Mouse (Mus musculus): ENCODE measurements around the gene Mcur1. TPM values are rescaled to one million over a fixed set of nuclear protein-coding genes. Genes with fewer than 3 reads are reported as not detected.
A peak's percentile ranks its signal among the peaks of the same experiment; 100 is the strongest.

Gene Mcur1
- polyA plus RNA-seq, 1 experiment, result not detected

DNA sequence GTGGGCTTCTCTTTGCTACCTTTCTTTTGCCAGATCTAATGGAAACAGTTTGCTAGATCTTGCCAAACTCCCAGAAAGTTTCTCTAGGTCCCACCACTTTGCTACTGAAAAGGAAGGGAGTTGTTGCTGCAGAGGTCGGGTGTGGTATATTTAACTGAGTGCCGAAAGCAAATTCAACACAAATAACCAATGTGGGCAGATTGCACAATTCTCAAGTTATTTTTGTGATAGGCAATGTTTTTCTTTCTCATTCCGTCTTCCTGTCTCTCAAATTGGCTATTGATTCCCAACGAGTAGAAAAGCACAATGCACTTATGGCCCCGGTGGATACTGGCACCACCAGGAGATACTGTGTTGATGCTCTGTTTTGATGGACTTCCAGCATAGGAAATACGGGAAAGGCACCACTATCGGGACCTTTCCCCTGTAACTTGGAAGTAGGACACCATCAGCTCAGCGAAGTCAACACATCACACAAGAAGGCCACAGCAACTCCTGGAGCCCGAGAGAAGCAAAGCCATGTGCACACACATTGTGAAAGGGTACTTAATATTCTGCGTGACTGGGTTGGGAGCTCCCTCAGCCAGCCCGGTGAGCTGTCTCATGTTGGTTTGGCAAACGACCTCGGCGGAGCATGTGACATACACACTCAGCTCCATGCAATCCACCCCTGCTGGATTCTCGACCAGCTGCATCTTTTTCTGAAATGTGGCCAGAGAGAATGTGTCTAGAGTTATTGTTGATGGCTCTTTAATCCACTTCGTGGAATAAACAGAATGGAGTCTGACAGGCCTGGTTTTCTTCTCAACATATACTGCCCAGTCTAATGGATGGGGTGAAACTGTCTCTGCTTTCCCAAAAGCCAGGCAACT lies 35.3 kb downstream of the Mcur1 start:
- Histone ChIP-seq H3K4me1 (ENCODE audit: control insufficient read depth, insufficient read depth, low read length) (peaks cover 15% of the 10 kb centered on the region), H3K27ac (ENCODE audit: insufficient read depth, low read depth, low read length) (0 out of 2 replicates have a peak overlapping the region, but pooled peaks have one; percentile 74), H3K4me3 (ENCODE audit: insufficient read depth, low read depth, low read length) (no peak overlapping the region)
- WGBS, result 41% methylated on average over 16 of the region's 16 CpGs
- no peak for TF ChIP-seq CTCF (IDR thresholded peaks at IDR 0.05; ENCODE audit: insufficient read depth, low read depth, low read length)
- TF ChIP-seq POLR2A (IDR thresholded peaks at IDR 0.05; ENCODE audit: insufficient read depth, low read depth, low read length), result no peak

DNA sequence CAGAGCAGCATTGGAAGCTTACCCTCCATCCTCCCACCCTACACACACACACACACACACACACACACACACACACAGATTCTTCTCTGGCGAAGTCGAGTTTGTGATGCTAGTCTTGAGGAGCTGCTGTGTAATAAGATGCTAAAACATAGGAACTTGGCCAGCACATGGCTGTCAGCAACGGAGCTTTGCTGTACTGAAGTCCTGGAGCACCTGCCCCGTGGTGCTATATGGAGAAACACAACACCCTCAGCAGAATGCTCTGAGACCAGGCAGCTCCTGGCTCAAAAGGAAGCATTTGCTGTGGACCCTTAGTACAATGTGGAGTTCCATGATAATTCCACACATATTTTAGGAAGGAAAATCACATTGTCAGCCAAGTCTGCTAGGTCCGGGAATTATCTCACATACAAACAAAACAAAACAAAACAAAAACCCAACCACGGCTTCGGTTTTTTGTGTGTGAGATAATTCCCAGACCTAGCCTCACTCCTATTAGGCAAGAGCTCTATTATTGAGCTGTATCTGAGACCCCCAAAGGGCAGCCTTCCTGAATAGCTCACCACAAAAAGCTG lies 36.0 kb downstream of the Mcur1 start:
- Histone ChIP-seq H3K27ac (ENCODE audit: insufficient read depth, low read depth, low read length) (no peak overlapping the region), H3K4me3 (ENCODE audit: insufficient read depth, low read depth, low read length) (no peak overlapping the region), H3K4me1 (ENCODE audit: control insufficient read depth, insufficient read depth, low read length) (peaks cover 15% of the 10 kb centered on the region)
- 49% methylated on average over 7 of the region's 7 CpGs for WGBS
- no peak for TF ChIP-seq POLR2A (IDR thresholded peaks at IDR 0.05; ENCODE audit: insufficient read depth, low read depth, low read length)
- TF ChIP-seq CTCF (IDR thresholded peaks at IDR 0.05; ENCODE audit: insufficient read depth, low read depth, low read length), result no peak

DNA sequence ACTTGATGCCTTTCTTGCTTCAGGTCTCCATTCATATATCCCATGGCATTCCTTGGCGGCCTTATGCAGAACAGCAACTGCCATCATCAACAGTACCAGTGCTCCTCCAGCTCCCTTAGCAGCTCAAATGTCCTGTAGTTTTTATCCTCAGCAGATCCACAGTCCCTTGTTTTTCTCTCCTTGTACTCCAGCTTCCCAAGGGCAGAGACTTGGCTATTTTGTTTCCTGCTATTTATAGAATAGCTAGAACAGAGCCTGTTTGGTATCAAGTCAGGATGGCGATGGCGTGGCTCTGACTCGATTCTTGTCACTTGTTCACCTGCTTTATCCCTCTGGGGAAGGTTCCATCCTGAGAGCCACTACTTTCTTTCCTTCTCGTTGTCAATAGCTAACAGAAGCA lies 38.1 kb downstream of the Mcur1 start:
- no peak overlapping the region for H3K4me3 ChIP-seq (ENCODE audit: insufficient read depth, low read depth, low read length)
- no peak overlapping the region for H3K27ac ChIP-seq (ENCODE audit: insufficient read depth, low read depth, low read length)
- TF ChIP-seq POLR2A (IDR thresholded peaks at IDR 0.05; ENCODE audit: insufficient read depth, low read depth, low read length) (no peak), CTCF (IDR thresholded peaks at IDR 0.05; ENCODE audit: insufficient read depth, low read depth, low read length) (no peak)
- peaks cover 15% of the 10 kb centered on the region for H3K4me1 ChIP-seq (ENCODE audit: control insufficient read depth, insufficient read depth, low read length)
- 87% methylated on average over 5 of the region's 5 CpGs for WGBS

- Histone ChIP-seq H3K4me1 (ENCODE audit: control insufficient read depth, insufficient read depth, low read length) (peaks cover 8% of the 10 kb centered on the region), H3K4me3 (ENCODE audit: insufficient read depth, low read depth, low read length) (no peak overlapping the region), H3K27ac (ENCODE audit: insufficient read depth, low read depth, low read length) (no peak overlapping the region)
- TF ChIP-seq POLR2A (IDR thresholded peaks at IDR 0.05; ENCODE audit: insufficient read depth, low read depth, low read length) (no peak), CTCF (IDR thresholded peaks at IDR 0.05; ENCODE audit: insufficient read depth, low read depth, low read length) (no peak)
- 58% methylated on average over 6 of the region's 6 CpGs for WGBS
Measured at GRCm38 (mm10) chr13:43519251-43519650, 40.7 kb downstream of the Mcur1 start.

DNA sequence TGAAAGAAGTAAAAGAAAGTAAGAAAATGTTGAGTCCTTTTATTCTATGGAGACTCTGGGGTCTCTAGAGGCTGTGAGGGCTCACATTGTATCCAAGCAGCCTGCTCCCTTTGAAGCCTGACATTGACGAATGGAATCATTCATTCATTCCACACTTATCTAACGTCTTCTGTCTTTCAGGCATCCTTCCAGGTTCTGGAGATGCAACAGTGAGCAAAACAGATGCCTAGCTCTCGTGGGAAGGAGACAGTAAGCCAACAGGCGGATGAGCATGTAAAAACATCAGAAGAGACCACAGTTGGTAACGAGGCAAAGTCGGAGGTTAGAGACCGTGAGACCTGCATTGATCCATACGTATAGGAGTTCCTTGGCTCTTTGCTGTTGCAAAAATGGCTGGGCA lies 42.6 kb downstream of the Mcur1 start:
- Histone ChIP-seq H3K4me1 (ENCODE audit: control insufficient read depth, insufficient read depth, low read length) (peaks cover 4% of the 10 kb centered on the region), H3K4me3 (ENCODE audit: insufficient read depth, low read depth, low read length) (no peak overlapping the region), H3K27ac (ENCODE audit: insufficient read depth, low read depth, low read length) (no peak overlapping the region)
- no peak for TF ChIP-seq CTCF (IDR thresholded peaks at IDR 0.05; ENCODE audit: insufficient read depth, low read depth, low read length)
- no peak for TF ChIP-seq POLR2A (IDR thresholded peaks at IDR 0.05; ENCODE audit: insufficient read depth, low read depth, low read length)
- whole genome bisulfite sequencing, result 80% methylated on average over 8 of the region's 8 CpGs

GRCm38 (mm10) chr13:43516931-43517330 lies 43.1 kb downstream of the Mcur1 start:
- Histone ChIP-seq H3K4me3 (ENCODE audit: insufficient read depth, low read depth, low read length) (no peak overlapping the region), H3K4me1 (ENCODE audit: control insufficient read depth, insufficient read depth, low read length) (peaks cover 4% of the 10 kb centered on the region), H3K27ac (ENCODE audit: insufficient read depth, low read depth, low read length) (no peak overlapping the region)
- WGBS, result 46% methylated on average over 6 of the region's 6 CpGs
- TF ChIP-seq POLR2A (IDR thresholded peaks at IDR 0.05; ENCODE audit: insufficient read depth, low read depth, low read length) (no peak), CTCF (IDR thresholded peaks at IDR 0.05; ENCODE audit: insufficient read depth, low read depth, low read length) (no peak)

- TF ChIP-seq POLR2A (IDR thresholded peaks at IDR 0.05; ENCODE audit: insufficient read depth, low read depth, low read length), result no peak
- no peak for TF ChIP-seq CTCF (IDR thresholded peaks at IDR 0.05; ENCODE audit: insufficient read depth, low read depth, low read length)
- H3K4me1 ChIP-seq (ENCODE audit: control insufficient read depth, insufficient read depth, low read length), result peaks cover 4% of the 10 kb centered on the region
- no peak overlapping the region for H3K27ac ChIP-seq (ENCODE audit: insufficient read depth, low read depth, low read length)
- H3K4me3 ChIP-seq (ENCODE audit: insufficient read depth, low read depth, low read length), result no peak overlapping the region
- WGBS, result 71% methylated on average over 5 of the region's 5 CpGs
Measured at GRCm38 (mm10) chr13:43516119-43516518, 43.9 kb downstream of the Mcur1 start.

GRCm38 (mm10) chr13:43514950-43515358 lies 45.0 kb downstream of the Mcur1 start:
- H3K4me3 ChIP-seq (ENCODE audit: insufficient read depth, low read depth, low read length), result no peak overlapping the region
- TF ChIP-seq CTCF (IDR thresholded peaks at IDR 0.05; ENCODE audit: insufficient read depth, low read depth, low read length) (no peak), POLR2A (IDR thresholded peaks at IDR 0.05; ENCODE audit: insufficient read depth, low read depth, low read length) (no peak)
- WGBS, result 58% methylated on average over 8 of the region's 8 CpGs
- peaks cover 7% of the 10 kb centered on the region for H3K4me1 ChIP-seq (ENCODE audit: control insufficient read depth, insufficient read depth, low read length)
- 0 out of 2 replicates have a peak overlapping the region, but pooled peaks have one; percentile 20 for H3K27ac ChIP-seq (ENCODE audit: insufficient read depth, low read depth, low read length)

- TF ChIP-seq CTCF (IDR thresholded peaks at IDR 0.05; ENCODE audit: insufficient read depth, low read depth, low read length) (no peak), POLR2A (IDR thresholded peaks at IDR 0.05; ENCODE audit: insufficient read depth, low read depth, low read length) (no peak)
- Histone ChIP-seq H3K27ac (ENCODE audit: insufficient read depth, low read depth, low read length) (no peak overlapping the region), H3K4me3 (ENCODE audit: insufficient read depth, low read depth, low read length) (no peak overlapping the region), H3K4me1 (ENCODE audit: control insufficient read depth, insufficient read depth, low read length) (peaks cover 7% of the 10 kb centered on the region)
- WGBS, result 91% methylated on average over 3 of the region's 3 CpGs
Measured at GRCm38 (mm10) chr13:43512736-43513135, 47.3 kb downstream of the Mcur1 start.

Data from olfactory bulb, adult 2 months (tissue).